Mouse (Mus musculus) kidney, postnatal 0 days (tissue): ENCODE measurements at regions not wholly inside any gene's neighbourhood (a gene's known extent, or its start where the extent isn't known, plus 50 kb on each side); places are given as distances from the start of the nearest gene placed in this dataset.

Experiments
- ATAC-seq: fragments of 200-750 bp; cut with Nextera tagmentation; replicated peaks from 2 replicates; pipeline ENCODE4 v1.8.0; 2017; ENCODE audit warnings: low read depth, moderate number of reproducible peaks, moderate TSS enrichment, moderate library complexity; ENCODE audit not compliant: low FRiP score
- DNase-seq: peaks from one replicate; pipeline ENCODE4 v3.0.0-alpha.2; 2016; ENCODE audit warnings: low spot score
- H3K27ac ChIP-seq: fragments of 300-500 bp; sonication (generic); 2 replicates; pipeline ENCODE4 v1.5.1; 2014; ENCODE audit warnings: mild to moderate bottlenecking
- H3K27me3 ChIP-seq: fragments of 300-500 bp; sonication (generic); 2 replicates; pipeline ENCODE4 v1.6.1; 2014; ENCODE audit warnings: low read length, mixed read lengths; ENCODE audit not compliant: insufficient read depth
- H3K36me3 ChIP-seq: fragments of 300-500 bp; sonication (generic); 2 replicates; pipeline ENCODE4 v1.6.1; 2014; ENCODE audit warnings: low read length, mixed read lengths; ENCODE audit not compliant: insufficient read depth
- H3K4me1 ChIP-seq: fragments of 300-500 bp; sonication (generic); replicated peaks from 2 replicates; pipeline ENCODE4 v1.6.1; 2014; ENCODE audit warnings: antibody characterized with exemption, low read length, mixed read lengths; ENCODE audit not compliant: insufficient read depth
- H3K4me2 ChIP-seq: fragments of 300-500 bp; sonication (generic); 2 replicates; pipeline ENCODE4 v1.6.1; 2014; ENCODE audit warnings: mild to moderate bottlenecking, low read length, moderate library complexity, mixed read lengths
- H3K4me3 ChIP-seq: fragments of 300-500 bp; sonication (generic); replicated peaks from 2 replicates; pipeline ENCODE4 v1.5.1; 2014; ENCODE audit warnings: low read depth, low read length
- H3K9ac ChIP-seq: fragments of 300-500 bp; sonication (generic); 2 replicates; pipeline ENCODE4 v1.6.1; 2014; ENCODE audit warnings: low read depth, low read length
- H3K9me3 ChIP-seq: fragments of 300-500 bp; sonication (generic); replicated peaks from 2 replicates; pipeline ENCODE4 v1.6.1; 2016; ENCODE audit warnings: low read length, inconsistent platforms, mixed read lengths
- CTCF ChIP-seq: IDR thresholded peaks from 2 replicates; pipeline ENCODE4 v1.5.1; 2016; ENCODE audit warnings: antibody characterized with exemption, low read depth, mild to moderate bottlenecking, moderate library complexity
- WGBS: fragments of 180-500 bp; shearing (Covaris S2); extraction: QIAGEN DNeasy Blood & Tissue Kit; methylation state at CpG from one replicate; pipeline ENCODE4 v1.1.7; 2014; 5-methylcytosine and 5-hydroxymethylcytosine counted together

DNA sequence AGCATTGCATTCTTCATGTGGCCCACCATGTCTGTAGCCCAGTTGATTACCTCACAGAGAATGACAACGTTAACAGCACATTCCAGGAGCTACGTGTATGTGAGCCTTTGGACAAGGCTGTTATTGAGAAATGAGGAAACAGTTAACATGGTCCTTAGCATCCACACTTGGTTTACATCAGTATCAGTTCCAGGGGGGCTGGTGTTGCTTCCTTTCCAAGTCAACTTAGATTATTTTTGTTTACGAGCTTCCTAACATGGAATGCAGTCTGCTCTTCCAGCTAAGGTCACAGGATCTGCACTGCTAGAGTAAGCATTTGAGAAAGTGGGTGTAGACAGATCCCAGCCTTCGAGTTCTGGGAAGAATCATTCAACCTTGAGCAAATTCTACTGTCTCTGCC, 239.4 kb upstream of the Ttc29 start:
- Histone ChIP-seq H3K36me3 (no peaks in the 10 kb centered on the region), H3K9ac (no peak overlapping the region), H3K4me1 (no peaks in the 10 kb centered on the region), H3K27me3 (no peaks in the 10 kb centered on the region), H3K9me3 (no peaks in the 10 kb centered on the region), H3K4me2 (no peak overlapping the region), H3K27ac (no peak overlapping the region), H3K4me3 (no peak overlapping the region)
- DNase-seq = peak; percentile 80
- ATAC-seq = no peak
- 41% methylated on average over 4 of the region's 4 CpGs for WGBS
- TF ChIP-seq CTCF = no peak

DNA sequence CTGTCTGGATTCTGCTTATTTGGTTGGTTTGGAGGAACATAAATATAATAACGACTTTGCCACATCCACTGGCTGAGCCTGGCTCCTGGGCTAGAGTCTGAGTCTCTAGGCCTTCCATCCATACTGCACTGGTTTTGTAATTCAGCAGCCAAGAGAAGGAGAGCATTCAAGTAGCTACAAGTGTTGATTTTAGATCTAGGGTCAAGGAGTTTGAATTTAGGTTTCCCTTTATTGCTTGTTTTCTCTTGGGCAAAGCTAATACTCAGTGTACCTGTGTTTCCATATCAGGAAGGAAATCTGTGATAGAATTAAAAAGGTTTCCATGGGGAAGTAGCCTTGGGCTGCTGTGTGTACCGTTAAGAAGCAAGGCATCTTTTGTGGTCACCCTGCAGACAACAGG, 234.0 kb upstream of the Ttc29 start:
- DNase-seq (no peak), ATAC-seq (no peak)
- H3K27ac ChIP-seq = no peak overlapping the region
- no peaks in the 10 kb centered on the region for H3K36me3 ChIP-seq
- H3K9me3 ChIP-seq = no peaks in the 10 kb centered on the region
- TF ChIP-seq CTCF = no peak
- no peaks in the 10 kb centered on the region for H3K4me1 ChIP-seq
- H3K9ac ChIP-seq = no peak overlapping the region
- H3K4me2 ChIP-seq = no peak overlapping the region
- H3K27me3 ChIP-seq = no peaks in the 10 kb centered on the region
- 81% methylated on average over 2 of the region's 2 CpGs for WGBS
- no peak overlapping the region for H3K4me3 ChIP-seq

DNA sequence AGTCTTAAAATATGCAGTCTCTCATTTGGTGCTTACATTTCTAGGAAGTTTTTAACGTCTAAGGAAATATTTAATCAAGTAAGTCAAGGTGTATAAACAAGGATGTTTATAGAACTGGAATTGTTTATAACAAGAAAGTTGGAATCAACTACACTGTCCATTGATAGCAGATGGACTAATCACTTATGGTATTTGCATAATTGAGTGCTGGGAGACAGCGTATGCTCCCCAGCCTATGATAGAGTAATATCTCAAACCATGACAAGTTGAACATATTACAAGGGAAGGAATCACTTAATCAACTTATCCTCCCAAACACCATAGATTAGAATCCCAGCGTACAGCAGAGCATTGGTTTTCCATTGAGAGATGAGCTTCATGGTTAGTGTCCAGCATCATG, 232.4 kb upstream of the Ttc29 start:
- no peaks in the 10 kb centered on the region for H3K9me3 ChIP-seq
- no peaks in the 10 kb centered on the region for H3K4me1 ChIP-seq
- DNase-seq (no peak), ATAC-seq (no peak)
- no peak overlapping the region for H3K27ac ChIP-seq
- no peaks in the 10 kb centered on the region for H3K36me3 ChIP-seq
- no peak overlapping the region for H3K9ac ChIP-seq
- H3K4me2 ChIP-seq = no peak overlapping the region
- no peaks in the 10 kb centered on the region for H3K27me3 ChIP-seq
- H3K4me3 ChIP-seq = no peak overlapping the region
- no peak for TF ChIP-seq CTCF
- WGBS = 88% methylated on average over 3 of the region's 3 CpGs

DNA sequence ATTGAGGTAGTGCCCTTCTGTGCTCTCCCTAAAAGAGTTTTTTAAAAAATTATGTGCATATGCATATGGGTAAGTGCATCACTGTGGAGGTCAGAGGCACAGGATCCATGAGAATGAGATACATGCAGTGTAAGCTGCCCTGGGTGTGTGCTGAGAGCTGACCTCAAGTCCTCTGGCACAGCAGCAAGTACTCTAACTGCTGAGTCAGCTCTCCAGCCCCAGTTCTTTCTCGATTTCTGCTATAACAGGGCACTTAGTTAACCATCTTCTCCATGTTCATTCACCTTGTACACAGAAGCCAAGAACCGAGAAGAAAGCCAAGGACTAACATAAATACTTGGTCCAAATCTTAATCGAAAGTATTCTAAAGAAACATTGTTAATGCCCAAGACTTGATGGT, 231.1 kb upstream of the Ttc29 start:
- Histone ChIP-seq H3K4me3 (no peak overlapping the region), H3K27me3 (no peaks in the 10 kb centered on the region), H3K9ac (no peak overlapping the region), H3K36me3 (no peaks in the 10 kb centered on the region), H3K27ac (no peak overlapping the region), H3K4me2 (no peak overlapping the region), H3K4me1 (no peaks in the 10 kb centered on the region), H3K9me3 (no peaks in the 10 kb centered on the region)
- ATAC-seq (no peak), DNase-seq (no peak)
- TF ChIP-seq CTCF = no peak
- WGBS = 72% methylated on average over 3 of the region's 3 CpGs

DNA sequence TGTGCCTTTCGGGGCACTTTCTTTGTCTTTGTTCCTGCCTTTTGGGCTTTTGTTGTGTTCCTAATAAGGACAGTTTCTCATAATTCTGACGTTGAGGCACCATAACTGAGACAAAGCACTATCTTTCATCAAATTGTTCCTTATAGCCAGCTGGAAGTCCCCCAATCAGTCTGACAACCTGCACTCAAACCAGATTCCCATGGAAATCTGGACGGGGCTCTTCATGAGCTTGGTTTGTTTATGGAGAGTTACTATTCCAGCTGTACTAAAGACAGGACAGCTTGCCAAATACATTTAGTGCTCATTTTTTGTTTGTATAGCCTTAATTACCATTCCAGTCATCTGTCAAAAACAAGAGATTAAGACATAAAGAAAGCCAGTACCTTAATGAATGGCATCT, 229.6 kb upstream of the Ttc29 start:
- no peak overlapping the region for H3K27ac ChIP-seq
- no peaks in the 10 kb centered on the region for H3K27me3 ChIP-seq
- no peak overlapping the region for H3K9ac ChIP-seq
- no peak overlapping the region for H3K4me2 ChIP-seq
- no peaks in the 10 kb centered on the region for H3K4me1 ChIP-seq
- H3K36me3 ChIP-seq = no peaks in the 10 kb centered on the region
- H3K9me3 ChIP-seq = no peaks in the 10 kb centered on the region
- ATAC-seq (no peak), DNase-seq (no peak)
- H3K4me3 ChIP-seq = no peak overlapping the region
- TF ChIP-seq CTCF = no peak
- WGBS = 69% methylated on average over 3 of the region's 3 CpGs

DNA sequence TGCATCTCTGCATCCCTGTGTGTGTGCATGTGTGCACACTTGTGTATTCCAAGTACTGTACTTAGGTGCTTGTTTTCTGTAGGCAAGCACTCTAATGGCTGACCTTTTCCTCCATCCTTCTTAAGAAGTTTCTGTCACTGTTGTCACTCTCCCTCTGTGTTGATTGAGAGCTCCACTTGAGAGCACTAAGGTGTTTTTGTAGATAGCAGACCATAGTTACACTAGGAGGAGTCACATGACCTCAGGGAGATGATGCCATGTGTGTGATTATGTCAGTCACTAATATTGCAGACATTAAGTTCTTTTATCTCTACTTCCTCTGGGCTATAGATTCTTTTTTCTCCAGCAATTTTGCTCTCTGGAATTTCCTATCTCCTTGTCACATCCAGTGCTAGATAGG, 225.9 kb upstream of the Ttc29 start:
- no peak overlapping the region for H3K9ac ChIP-seq
- no peak for TF ChIP-seq CTCF
- H3K4me2 ChIP-seq = no peak overlapping the region
- no peak overlapping the region for H3K4me3 ChIP-seq
- H3K36me3 ChIP-seq = no peaks in the 10 kb centered on the region
- H3K27ac ChIP-seq = no peak overlapping the region
- H3K9me3 ChIP-seq = no peaks in the 10 kb centered on the region
- no peaks in the 10 kb centered on the region for H3K27me3 ChIP-seq
- no peaks in the 10 kb centered on the region for H3K4me1 ChIP-seq
- no peak for DNase-seq
- ATAC-seq = no peak

DNA sequence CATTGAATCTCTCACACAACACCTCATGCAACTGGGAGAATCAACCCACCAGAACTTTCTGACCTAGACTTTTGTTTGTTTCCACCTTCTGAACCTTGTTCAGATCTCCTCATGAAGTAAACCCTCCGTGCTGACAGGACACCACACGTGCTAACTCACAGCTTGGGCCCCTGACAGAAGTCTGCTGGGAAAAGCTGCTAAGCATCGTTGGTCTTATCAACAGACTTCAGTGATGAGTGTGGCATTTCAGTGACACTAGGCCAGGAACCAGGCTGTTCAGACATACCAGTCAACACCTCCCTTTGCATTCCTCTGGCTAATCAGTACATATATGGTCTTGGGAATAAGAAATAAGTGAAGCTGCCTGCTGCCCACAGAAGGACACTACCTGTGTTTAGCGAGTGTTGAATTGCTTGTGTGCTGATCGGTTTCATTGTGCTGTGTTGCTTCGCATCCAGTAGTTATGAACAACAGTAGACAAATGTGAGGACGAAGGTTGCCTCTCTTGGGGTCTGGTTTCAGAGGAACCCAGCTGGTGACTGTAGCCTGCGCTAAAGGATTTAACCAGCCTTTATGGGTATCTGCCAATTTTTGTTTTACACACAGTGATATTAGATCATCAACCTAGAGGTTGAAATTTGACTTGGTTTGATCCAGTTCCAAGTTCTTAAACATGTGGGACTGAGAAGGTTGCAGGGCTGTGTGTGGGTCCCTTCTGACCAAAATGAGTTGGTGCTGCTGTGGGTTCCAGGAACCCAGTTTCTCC, 224.6 kb upstream of the Ttc29 start:
- Histone ChIP-seq H3K27me3 (no peaks in the 10 kb centered on the region), H3K4me3 (no peak overlapping the region), H3K4me1 (no peaks in the 10 kb centered on the region), H3K9me3 (no peaks in the 10 kb centered on the region), H3K4me2 (no peak overlapping the region), H3K9ac (no peak overlapping the region), H3K36me3 (no peaks in the 10 kb centered on the region), H3K27ac (no peak overlapping the region)
- no peak for TF ChIP-seq CTCF
- 63% methylated on average over 8 of the region's 8 CpGs for WGBS
- no peak for ATAC-seq
- DNase-seq = no peak
